13 mouse cellular contexts compared by ENCODE assay signal in genomic region chr2:45246061-45246945, GRCm38 (mm10).
DNase-seq lines count a peak whose midpoint lies in the region; ATAC-seq and TF ChIP-seq lines count a peak whose summit lies in the region.
"Had no signal": no experiment of that assay in that cellular context is flagged by ENCODE, and none has a peak within 500 bp of the region (broad histone marks: within the 10 kb centered on the region; RNA-seq: fewer than 3 reads in every experiment).

No protein-coding gene starts in this region.

- H3K4me1 ChIP-seq in heart, adult 2 months (ENCODE audit: control insufficient read depth, insufficient read depth, low read length) = peaks cover 1% of the 10 kb centered on the region; the same call in 1 of the 2 replicates
- H3K4me1 ChIP-seq: hindbrain, embryonic 15.5 days; stomach, embryonic 15.5 days had no signal

- no peak for TF ChIP-seq EP300 in heart, adult 2 months (IDR thresholded peaks at IDR 0.05; ENCODE audit: insufficient read depth, low read depth, low read length)

- intact Hi-C loops in heart, adult 2 months (cut with DNase I) = no loop called here
- intact Hi-C loops in heart, postnatal 14 days (cut with DNase I) = no loop called here

- H3K36me3 ChIP-seq in heart, adult 2 months (ENCODE audit: control insufficient read depth, insufficient read depth, low read length) = no peaks in the 10 kb centered on the region; the same call in 1 of the 2 replicates
- H3K36me3 ChIP-seq: G1E; hindbrain, embryonic 15.5 days; stomach, embryonic 15.5 days had no signal

- H3K27ac ChIP-seq in heart, adult 2 months = peak overlapping the region; percentile 42
- H3K27ac ChIP-seq: hindbrain, embryonic 15.5 days; stomach, embryonic 15.5 days had no signal

- H3K4me3 ChIP-seq in heart, adult 2 months = no peak overlapping the region
- H3K4me3 ChIP-seq: erythroblast, embryonic 14.5 days; hindbrain, embryonic 15.5 days; stomach, embryonic 15.5 days had no signal

- DNase-seq in heart, adult 2 months = peak; percentile 34 to 37
- DNase-seq in heart, postnatal 14 days = no peak
- DNase-seq in NIH3T3 (ENCODE audit: low read depth) = peak; percentile 34
- peak; percentile 55 for DNase-seq in left cerebral cortex, adult 11 months (ENCODE audit: low spot score)
- DNase-seq in urinary bladder, postnatal 36 days (ENCODE audit: low spot score in 2 of 2) = no peak
- DNase-seq: cerebellum, adult 11-12 months had no signal

- no peak for TF ChIP-seq CTCF in heart, adult 2 months (IDR thresholded peaks at IDR 0.05)

- H3K79me2 ChIP-seq in heart, adult 2 months (replicated peaks; ENCODE audit: control insufficient read depth, insufficient read depth, low read length) = no peaks in the 10 kb centered on the region

- H3K27me3 ChIP-seq in heart, adult 2 months (ENCODE audit: control insufficient read depth, insufficient read depth, low read length) = no peaks in the 10 kb centered on the region
- H3K27me3 ChIP-seq: hindbrain, embryonic 15.5 days; stomach, embryonic 15.5 days had no signal

- ATAC-seq in megakaryocyte progenitor cell, adult 5-6 weeks (replicated peaks; ENCODE audit: poor library complexity) = peak; percentile 82
- ATAC-seq in activated CD4-positive, CD25-positive, alpha-beta regulatory T cell, adult 4 months = no peak
- no peak for ATAC-seq in erythroid progenitor cell, adult 5-6 weeks (replicated peaks; ENCODE audit: low FRiP score, poor library complexity, severe bottlenecking)

- WGBS in heart, adult 2 months = 63% methylated on average over 10 of the region's 10 CpGs

- no peak overlapping the region for H3K9ac ChIP-seq in heart, adult 2 months (ENCODE audit: low read depth, low read length)
- H3K9ac ChIP-seq: hindbrain, embryonic 15.5 days; stomach, embryonic 15.5 days had no signal

- TF ChIP-seq POLR2A in heart, adult 2 months (IDR thresholded peaks at IDR 0.05; ENCODE audit: insufficient read depth, low read depth, low read length) = no peak

Comparison
In these comparisons a context has a peak if more than half of its experiments do, and no peak if none do; other contexts are left out.
1. DNase-seq: peak in heart, adult 2 months (2 of 2), NIH3T3 (single experiment) and left cerebral cortex, adult 11 months (single experiment); none in heart, postnatal 14 days (0 of 2) and urinary bladder, postnatal 36 days (0 of 2).